Mouse (Mus musculus): ENCODE measurements around the gene Hspa8. TPM values are rescaled to one million over a fixed set of nuclear protein-coding genes. Genes with fewer than 3 reads are reported as not detected.
"Not testable (repeated sequence)": the region's sequence is repeated elsewhere in the genome, so short reads cannot be mapped to it uniquely, and the experiment has no call there.

The Hspa8 gene
- 2,454 and 2,467 TPM in 2 replicates for total RNA-seq (2015)
- 3,359 and 3,514 TPM in 2 replicates for total RNA-seq (2017)

GRCm38 (mm10) chr9:40800675-40801612 lies at the start of gene Hspa8:
Hspa8 (plus strand) TSS chr9:40800984.
- ATAC-seq (ENCODE audit: poor library complexity, severe bottlenecking) = peak; percentile 75

- ATAC-seq (ENCODE audit: poor library complexity, severe bottlenecking) = no peak
Measured at GRCm38 (mm10) chr9:40751749-40752148, 49.0 kb upstream of the Hspa8 start.

- ATAC-seq (ENCODE audit: poor library complexity, severe bottlenecking) = peak; percentile 73
Measured at GRCm38 (mm10) chr9:40756401-40756800, 44.4 kb upstream of the Hspa8 start.

GRCm38 (mm10) chr9:40757105-40757626 lies 43.6 kb upstream of the Hspa8 start:
- ATAC-seq (ENCODE audit: poor library complexity, severe bottlenecking) = peak; percentile 51

GRCm38 (mm10) chr9:40757685-40758270 lies 43.0 kb upstream of the Hspa8 start:
- ATAC-seq (ENCODE audit: poor library complexity, severe bottlenecking) = peak; percentile 86

GRCm38 (mm10) chr9:40762354-40762753 lies 38.4 kb upstream of the Hspa8 start:
- no peak for ATAC-seq (ENCODE audit: poor library complexity, severe bottlenecking)

GRCm38 (mm10) chr9:40764887-40765580 lies 35.8 kb upstream of the Hspa8 start:
- ATAC-seq (ENCODE audit: poor library complexity, severe bottlenecking) = peak; percentile 20; the same call in 1 of the 2 replicates

GRCm38 (mm10) chr9:40765581-40765940 lies 35.2 kb upstream of the Hspa8 start:
- ATAC-seq (ENCODE audit: poor library complexity, severe bottlenecking) = peak; percentile 88

GRCm38 (mm10) chr9:40766058-40766605 lies 34.7 kb upstream of the Hspa8 start:
- ATAC-seq (ENCODE audit: poor library complexity, severe bottlenecking) = no peak

GRCm38 (mm10) chr9:40767946-40768345 lies 32.8 kb upstream of the Hspa8 start:
- no peak for ATAC-seq (ENCODE audit: poor library complexity, severe bottlenecking)

- no peak for ATAC-seq (ENCODE audit: poor library complexity, severe bottlenecking)
Measured at GRCm38 (mm10) chr9:40772246-40772645, 28.5 kb upstream of the Hspa8 start.

- ATAC-seq (ENCODE audit: poor library complexity, severe bottlenecking) = not testable (repeated sequence)
Measured at GRCm38 (mm10) chr9:40773142-40773541, 27.6 kb upstream of the Hspa8 start.

- no peak for ATAC-seq (ENCODE audit: poor library complexity, severe bottlenecking)
Measured at GRCm38 (mm10) chr9:40773869-40774268, 26.9 kb upstream of the Hspa8 start.

- ATAC-seq (ENCODE audit: poor library complexity, severe bottlenecking) = no peak
Measured at GRCm38 (mm10) chr9:40776044-40776443, 24.7 kb upstream of the Hspa8 start.

GRCm38 (mm10) chr9:40776459-40777248 lies 24.1 kb upstream of the Hspa8 start:
- no peak for ATAC-seq (ENCODE audit: poor library complexity, severe bottlenecking)

GRCm38 (mm10) chr9:40780111-40780510 lies 20.7 kb upstream of the Hspa8 start:
- no peak for ATAC-seq (ENCODE audit: poor library complexity, severe bottlenecking)

- no peak for ATAC-seq (ENCODE audit: poor library complexity, severe bottlenecking)
Measured at GRCm38 (mm10) chr9:40780892-40781725, 19.7 kb upstream of the Hspa8 start.

- ATAC-seq (ENCODE audit: poor library complexity, severe bottlenecking) = peak; percentile 63
Measured at GRCm38 (mm10) chr9:40781726-40782581, 18.8 kb upstream of the Hspa8 start.
